Comparison of ENCODE assay signal across 12 mouse cellular contexts in the genomic region with DNA sequence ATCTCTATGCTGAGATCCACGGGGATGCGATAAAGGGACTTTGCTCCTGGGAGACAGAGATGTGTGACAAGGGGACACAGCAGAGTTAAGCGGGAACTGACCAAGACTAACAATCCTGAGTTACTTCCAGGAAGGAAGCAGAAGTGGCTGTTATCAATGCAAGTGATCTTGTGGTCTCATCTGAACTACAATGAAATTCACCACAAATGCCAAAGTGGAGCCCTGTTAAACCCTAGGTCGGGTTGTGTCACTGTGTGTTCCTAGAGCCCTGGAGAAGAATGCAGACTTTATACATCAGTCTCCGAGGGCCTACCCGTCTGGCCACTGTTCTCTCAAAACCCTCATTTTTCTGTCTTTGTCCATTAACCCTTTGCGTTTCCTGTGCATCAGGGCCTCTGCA. TPM values are rescaled to one million over a fixed set of nuclear protein-coding genes. Genes with fewer than 3 reads are reported as not detected.
DNase-seq lines count a peak whose midpoint lies in the region; ATAC-seq and TF ChIP-seq lines count a peak whose summit lies in the region.
"Had no signal": no experiment of that assay in that cellular context is flagged by ENCODE, and none has a peak within 500 bp of the region (broad histone marks: within the 10 kb centered on the region; RNA-seq: fewer than 3 reads in every experiment).

No protein-coding gene starts in this region.

- no peaks in the 10 kb centered on the region for H3K9me3 ChIP-seq in kidney, postnatal 0 days (replicated peaks; ENCODE audit: low read length)
- no peaks in the 10 kb centered on the region for H3K9me3 ChIP-seq in embryonic facial prominence, embryonic 11.5 days (replicated peaks; ENCODE audit: control insufficient read depth, low read length)
- no peaks in the 10 kb centered on the region for H3K9me3 ChIP-seq in hindbrain, embryonic 11.5 days (ENCODE audit: control insufficient read depth, low read length)
- H3K9me3 ChIP-seq in midbrain, postnatal 0 days (ENCODE audit: low read length): no peaks in the 10 kb centered on the region
- H3K9me3 ChIP-seq: lung, embryonic 15.5 days had no signal

- H3K36me3 ChIP-seq in kidney, postnatal 0 days (ENCODE audit: insufficient read depth, low read length): no peaks in the 10 kb centered on the region
- H3K36me3 ChIP-seq in embryonic facial prominence, embryonic 11.5 days (replicated peaks; ENCODE audit: control insufficient read depth, insufficient read depth, low read depth, low read length): no peaks in the 10 kb centered on the region
- no peaks in the 10 kb centered on the region for H3K36me3 ChIP-seq in hindbrain, embryonic 11.5 days (ENCODE audit: control insufficient read depth, insufficient read depth, low read length)
- H3K36me3 ChIP-seq in midbrain, postnatal 0 days (ENCODE audit: insufficient read depth, low read length): no peaks in the 10 kb centered on the region
- H3K36me3 ChIP-seq: lung, embryonic 15.5 days had no signal

- H3K27me3 ChIP-seq in kidney, postnatal 0 days (ENCODE audit: insufficient read depth, low read length): no peaks in the 10 kb centered on the region
- no peaks in the 10 kb centered on the region for H3K27me3 ChIP-seq in embryonic facial prominence, embryonic 11.5 days (ENCODE audit: control insufficient read depth, insufficient read depth, low read length)
- no peaks in the 10 kb centered on the region for H3K27me3 ChIP-seq in hindbrain, embryonic 11.5 days (ENCODE audit: control insufficient read depth, insufficient read depth, low read length)
- no peaks in the 10 kb centered on the region for H3K27me3 ChIP-seq in midbrain, postnatal 0 days (ENCODE audit: insufficient read depth, low read length)
- H3K27me3 ChIP-seq: lung, embryonic 15.5 days had no signal

- H3K4me3 ChIP-seq in kidney, postnatal 0 days (replicated peaks; ENCODE audit: low read depth, low read length): no peak overlapping the region
- H3K4me3 ChIP-seq in embryonic facial prominence, embryonic 11.5 days (ENCODE audit: low read depth, low read length): no peak overlapping the region
- no peak overlapping the region for H3K4me3 ChIP-seq in hindbrain, embryonic 11.5 days (ENCODE audit: low read depth, low read length)
- no peak overlapping the region for H3K4me3 ChIP-seq in midbrain, postnatal 0 days (ENCODE audit: low read depth, low read length)
- H3K4me3 ChIP-seq: erythroblast, embryonic 14.5 days; layer of hippocampus, adult 2 months; lung, embryonic 15.5 days had no signal

- no peak overlapping the region for H3K4me2 ChIP-seq in kidney, postnatal 0 days (ENCODE audit: low read length)
- no peak overlapping the region for H3K4me2 ChIP-seq in embryonic facial prominence, embryonic 11.5 days (ENCODE audit: low read depth, low read length)
- no peak overlapping the region for H3K4me2 ChIP-seq in hindbrain, embryonic 11.5 days (replicated peaks; ENCODE audit: low read depth, low read length)
- H3K4me2 ChIP-seq in midbrain, postnatal 0 days (ENCODE audit: low read depth, low read length, poor library complexity, severe bottlenecking): no peak overlapping the region
- H3K4me2 ChIP-seq: lung, embryonic 15.5 days had no signal

- no peak for DNase-seq in kidney, postnatal 0 days (ENCODE audit: low spot score)
- no peak for DNase-seq in kidney, adult 18-20 months
- no peak for DNase-seq in embryonic facial prominence, embryonic 11.5 days (ENCODE audit: low spot score)
- DNase-seq in hindbrain, embryonic 11.5 days (ENCODE audit: low spot score): peak; percentile 27
- no peak for DNase-seq in midbrain, postnatal 0 days (ENCODE audit: low spot score)
- no peak for DNase-seq in layer of hippocampus, postnatal 14 days (ENCODE audit: low spot score in 2 of 2)
- no peak for DNase-seq in right cerebral cortex, postnatal 25 days
- no peak for DNase-seq in cerebellum, adult 11-12 months
- DNase-seq: heart, postnatal 4 days had no signal

- no peak for TF ChIP-seq CTCF in kidney, postnatal 0 days (IDR thresholded peaks at IDR 0.05; ENCODE audit: low read depth)
- TF ChIP-seq CTCF in midbrain, postnatal 0 days (IDR thresholded peaks at IDR 0.05): no peak

- peak overlapping the region; percentile 60 for H3K27ac ChIP-seq in kidney, postnatal 0 days
- no peak overlapping the region for H3K27ac ChIP-seq in embryonic facial prominence, embryonic 11.5 days (replicated peaks; ENCODE audit: low read depth, low read length)
- no peak overlapping the region for H3K27ac ChIP-seq in hindbrain, embryonic 11.5 days (ENCODE audit: low read depth, low read length)
- H3K27ac ChIP-seq in midbrain, postnatal 0 days (ENCODE audit: low read depth, low read length): peak overlapping the region; percentile 47; the same call in 1 of the 2 replicates
- H3K27ac ChIP-seq: layer of hippocampus, adult 2 months; lung, embryonic 15.5 days had no signal

- WGBS in kidney, postnatal 0 days: 55% methylated on average over 7 of the region's 7 CpGs
- 36% methylated on average over 7 of the region's 7 CpGs for WGBS in embryonic facial prominence, embryonic 11.5 days
- WGBS in hindbrain, embryonic 11.5 days: 38% methylated on average over 7 of the region's 7 CpGs
- 49% methylated on average over 7 of the region's 7 CpGs for WGBS in midbrain, postnatal 0 days

- no peak overlapping the region for H3K9ac ChIP-seq in kidney, postnatal 0 days (ENCODE audit: low read depth, low read length)
- H3K9ac ChIP-seq in embryonic facial prominence, embryonic 11.5 days (replicated peaks; ENCODE audit: low read length): no peak overlapping the region
- no peak overlapping the region for H3K9ac ChIP-seq in hindbrain, embryonic 11.5 days (ENCODE audit: low read depth, low read length)
- H3K9ac ChIP-seq in midbrain, postnatal 0 days (replicated peaks; ENCODE audit: low read length, poor library complexity, severe bottlenecking): no peak overlapping the region
- H3K9ac ChIP-seq: lung, embryonic 15.5 days had no signal

- no peak for ATAC-seq in kidney, postnatal 0 days (replicated peaks; ENCODE audit: low FRiP score, low read depth)
- ATAC-seq in embryonic facial prominence, embryonic 11.5 days (replicated peaks; ENCODE audit: insufficient number of reproducible peaks, low FRiP score, low TSS enrichment, low read depth): 0 out of 2 replicates have a peak, but pooled peaks have one; percentile 15
- ATAC-seq in hindbrain, embryonic 11.5 days (ENCODE audit: low FRiP score): no peak
- no peak for ATAC-seq in midbrain, postnatal 0 days (ENCODE audit: low FRiP score)

- H3K4me1 ChIP-seq in kidney, postnatal 0 days (replicated peaks; ENCODE audit: insufficient read depth, low read length): peaks cover 19% of the 10 kb centered on the region; the same call in 1 of the 2 replicates
- H3K4me1 ChIP-seq in embryonic facial prominence, embryonic 11.5 days (ENCODE audit: control insufficient read depth, insufficient read depth, low read length): no peaks in the 10 kb centered on the region
- H3K4me1 ChIP-seq in hindbrain, embryonic 11.5 days (replicated peaks; ENCODE audit: control insufficient read depth, insufficient read depth, low read length): no peaks in the 10 kb centered on the region
- H3K4me1 ChIP-seq in midbrain, postnatal 0 days (ENCODE audit: insufficient read depth, low read length): peaks cover 9% of the 10 kb centered on the region; the same call in 1 of the 2 replicates

RNA-seq across cellular contexts. Expression of gene Itgb6, which starts 8.0 kb away (rescaled TPM):
- polyA plus RNA-seq in kidney, postnatal 0 days (2015; fragmentation: Nextera tagmentation; extraction: Ambion mirVana): 28.8 and 29.1 TPM in 2 replicates
- polyA plus RNA-seq in embryonic facial prominence, embryonic 11.5 days (2014; fragmentation: Nextera tagmentation; extraction: Ambion mirVana): 1.9 and 2.0 TPM in 2 replicates
- polyA plus RNA-seq in hindbrain, embryonic 11.5 days (2014; fragmentation: Nextera tagmentation; extraction: Ambion mirVana): 0.45 and 0.71 TPM in 2 replicates
- 0.14 and 0.22 TPM in 2 replicates for total RNA-seq in midbrain, postnatal 0 days (2014; rRNA removed)
- 0.04 and 0.33 TPM in 2 replicates for polyA plus RNA-seq in midbrain, postnatal 0 days (2015; fragmentation: Nextera tagmentation; extraction: Ambion mirVana)
- under 1 TPM in 1 of 2 experiments, not detected in 1; 0.16 TPM for total RNA-seq in layer of hippocampus, postnatal 14 days (2021)
- total RNA-seq: layer of hippocampus, adult 2 months had no signal
- polyA plus RNA-seq: erythroblast, embryonic 14.5 days had no signal

Comparison
In these comparisons a context has a peak if more than half of its experiments do, and no peak if none do; other contexts are left out.
1. H3K27ac ChIP-seq: peak in kidney, postnatal 0 days (single experiment) and midbrain, postnatal 0 days (single experiment); none in embryonic facial prominence, embryonic 11.5 days (single experiment) and hindbrain, embryonic 11.5 days (single experiment).
2. RNA of gene Itgb6, which starts 8.0 kb away (polyA plus RNA-seq): 28.8 to 29.1 TPM in kidney, postnatal 0 days; 1.9 to 2.0 TPM in embryonic facial prominence, embryonic 11.5 days, 0.45 to 0.71 TPM in hindbrain, embryonic 11.5 days and 0.04 to 0.33 TPM in midbrain, postnatal 0 days; every median in the first group is over 10 times any median in the second.